Mouse (Mus musculus) neutrophil, adult 5-6 weeks (primary cell): ENCODE measurements around the gene Il17d. TPM values are rescaled to one million over a fixed set of nuclear protein-coding genes. Genes with fewer than 3 reads are reported as not detected.

ENCODE experiments used
- ATAC-seq: fragments of 151-379, 151-347 bp; 2 replicates; pipeline ENCODE4 v1.8.0; 2017; ENCODE audit warnings: mild to moderate bottlenecking, moderate TSS enrichment; ENCODE audit not compliant: insufficient number of reproducible peaks, poor library complexity, low FRiP score, severe bottlenecking; ENCODE audit errors: extremely low read depth
- total RNA-seq: library from RNA; stranded (forward); fragments of 200-1000 nt; gene quantifications from 2 replicates; pipeline ENCODE4 v1.2.3, GENCODE M21; 2017

The Il17d gene
- total RNA-seq: not detected in 2 replicates

DNA sequence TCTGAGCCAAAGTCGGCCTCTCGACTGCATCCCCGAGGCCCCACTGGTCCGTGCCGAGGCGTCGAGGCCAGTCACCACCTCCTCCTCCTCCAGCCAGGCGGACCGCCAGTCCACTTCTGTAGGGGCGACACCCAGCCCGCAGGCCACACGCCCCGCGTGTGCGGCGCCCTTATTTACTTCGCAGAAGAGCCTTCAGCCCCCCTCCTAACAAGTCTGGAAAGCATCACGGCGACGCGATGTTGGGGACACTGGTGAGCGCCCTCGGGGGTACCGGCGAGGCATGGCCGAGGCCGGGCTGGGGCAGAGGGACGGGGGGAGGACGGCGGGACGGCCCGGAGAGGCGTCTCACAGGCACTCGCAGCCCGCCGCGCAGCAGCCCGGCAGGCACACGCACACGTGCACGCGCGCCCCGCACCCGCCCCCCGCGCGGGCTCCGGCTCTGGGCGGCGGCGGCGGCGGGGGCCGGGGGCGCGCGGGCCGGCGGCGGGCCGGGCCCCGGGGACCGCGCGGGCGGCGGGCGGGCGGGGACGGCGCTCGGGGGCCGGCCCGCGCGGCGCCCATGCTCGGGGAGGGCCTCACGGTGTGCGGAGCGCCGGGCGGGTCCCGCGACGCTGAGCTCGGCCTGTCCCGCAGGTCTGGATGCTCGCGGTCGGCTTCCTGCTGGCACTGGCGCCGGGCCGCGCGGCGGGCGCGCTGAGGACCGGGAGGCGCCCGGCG is at the start of gene Il17d:
Il17d (plus strand) TSS at position 107 of the 717 bp plus-strand sequence.
- no peak for ATAC-seq

DNA sequence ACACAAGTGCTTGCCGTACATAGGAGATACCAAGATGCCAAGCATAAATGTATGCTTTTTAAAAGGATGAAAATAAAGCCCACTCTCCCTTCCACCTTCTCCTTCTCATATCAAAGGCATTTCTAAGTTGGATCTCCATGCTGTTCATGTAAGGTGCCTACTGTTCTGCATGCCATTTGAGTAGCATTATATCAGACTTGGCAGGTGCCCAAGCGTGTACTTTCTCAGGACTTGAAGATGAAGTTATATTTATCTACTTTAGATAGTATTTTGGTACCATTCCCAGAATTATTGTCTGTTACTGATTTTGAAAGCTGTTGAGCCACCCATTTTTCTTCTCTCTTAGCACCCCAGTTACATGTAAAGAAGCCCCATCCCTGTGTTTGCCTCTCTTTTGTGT is 49.5 kb upstream of the Il17d start:
- ATAC-seq: no peak

DNA sequence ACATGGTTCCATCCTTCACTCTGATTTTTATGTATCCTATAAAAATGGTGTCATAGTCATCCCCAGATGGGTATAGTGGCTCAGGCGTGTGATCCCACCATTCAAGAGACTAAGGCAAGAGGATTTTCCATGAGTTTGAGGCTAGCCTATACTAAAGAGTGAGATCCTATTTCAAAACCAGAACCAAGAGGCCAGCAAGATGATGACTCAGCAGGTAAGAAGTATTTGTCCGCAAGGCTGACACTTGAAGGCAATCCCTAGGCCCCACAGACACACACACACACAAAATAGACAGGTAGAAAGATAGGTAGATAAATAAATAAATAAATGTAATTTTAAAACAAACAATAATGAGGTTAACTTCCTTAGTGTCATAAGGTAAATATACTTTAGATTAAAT is 42.3 kb upstream of the Il17d start:
- ATAC-seq: no peak

DNA sequence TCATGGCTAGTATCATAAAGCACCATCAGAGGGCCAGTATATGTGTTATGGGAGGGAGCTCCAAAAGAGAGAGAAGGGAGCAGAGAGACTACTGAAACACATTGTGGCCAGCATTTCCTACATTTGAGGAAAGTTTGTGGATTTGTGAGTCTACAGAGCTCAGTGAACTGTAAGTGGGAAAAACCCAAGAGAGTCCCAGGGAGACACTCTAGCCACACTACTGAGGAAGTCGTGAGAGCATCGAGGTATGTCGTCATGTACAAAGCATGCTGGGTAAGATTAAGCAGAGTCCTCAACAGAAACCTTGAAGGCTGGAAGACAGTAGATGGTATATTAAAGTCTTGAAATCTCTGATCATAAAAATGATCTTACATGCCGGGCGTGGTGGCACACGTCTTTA is 40.4 kb upstream of the Il17d start:
- ATAC-seq: no peak

DNA sequence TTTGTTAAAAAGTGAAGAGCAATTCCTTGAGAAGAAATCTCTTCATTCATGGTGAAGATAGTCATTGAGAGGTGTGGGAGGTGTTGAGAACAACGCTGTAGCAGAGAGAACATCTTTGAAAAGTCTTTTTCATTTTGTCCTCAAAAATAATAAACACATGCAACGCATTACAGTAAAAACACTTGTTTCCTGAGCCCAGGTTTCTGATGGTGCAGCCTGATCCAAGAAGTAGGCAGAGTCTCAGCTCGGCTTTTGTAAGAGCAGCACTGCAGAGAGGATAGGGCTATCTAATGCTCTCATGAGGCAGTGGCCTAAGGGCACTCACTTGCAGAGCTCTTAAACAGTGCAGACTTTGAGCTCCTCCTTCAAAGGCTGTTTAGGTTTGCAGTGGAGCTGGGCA is 34.9 kb upstream of the Il17d start:
- ATAC-seq: no peak

DNA sequence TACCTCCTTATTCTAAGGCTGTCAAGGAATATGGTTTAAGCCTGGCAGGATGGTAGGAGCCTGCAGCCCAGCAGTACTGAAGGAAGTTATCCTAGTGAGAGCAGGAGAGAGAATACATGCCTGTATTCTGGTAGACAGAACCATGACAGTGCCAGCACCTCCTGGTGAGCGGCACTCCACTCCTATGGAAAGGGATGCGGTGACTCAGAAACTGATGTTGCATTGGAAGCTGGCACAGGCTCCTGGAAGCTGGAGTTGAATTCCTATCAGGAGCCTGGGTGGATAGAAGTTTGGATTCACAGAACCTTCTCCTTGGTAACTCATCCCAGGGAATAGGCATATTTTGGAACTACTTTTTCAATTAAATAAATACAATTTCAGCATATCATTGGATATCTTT is 30.7 kb upstream of the Il17d start:
- ATAC-seq: no peak

DNA sequence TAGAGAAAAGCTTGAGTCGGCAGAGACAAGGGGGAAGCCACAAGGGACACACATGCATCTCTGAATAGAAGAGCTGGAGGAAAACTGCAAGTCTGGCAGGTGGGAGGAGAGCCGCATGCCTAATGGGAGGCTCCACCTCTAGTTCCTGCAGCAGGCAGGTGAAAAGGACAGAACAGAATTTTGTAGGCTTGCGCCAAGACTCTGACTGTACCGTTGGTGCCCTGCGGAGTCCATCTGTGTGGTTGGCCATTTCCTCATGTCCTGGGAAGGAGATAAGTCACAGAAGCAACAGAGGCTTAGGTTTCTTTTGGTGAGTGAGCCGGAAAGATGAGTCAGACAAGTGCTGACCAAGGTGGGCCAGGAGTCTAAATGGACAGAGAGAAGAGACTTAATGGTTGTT is 20.8 kb upstream of the Il17d start:
- ATAC-seq: no peak

DNA sequence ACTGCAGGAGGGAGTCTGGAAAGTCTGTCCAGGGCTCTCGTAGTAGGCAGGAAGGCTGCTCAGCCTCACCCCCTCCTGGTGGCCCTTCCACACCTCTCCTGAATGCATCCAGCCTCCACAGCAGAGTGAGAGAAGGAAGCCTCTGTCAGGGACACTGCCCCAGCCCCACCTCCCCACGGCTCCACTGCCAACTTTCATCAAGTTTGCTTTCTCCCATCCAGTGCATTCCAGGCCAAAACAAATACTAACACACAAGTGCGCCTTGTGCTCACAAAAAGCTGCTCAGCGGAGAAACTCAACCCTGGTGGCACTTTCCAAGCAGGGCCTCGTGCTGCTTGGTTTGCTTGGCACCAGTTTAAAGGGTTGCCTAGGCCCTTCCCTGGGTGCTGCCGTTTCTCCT is 15.0 kb upstream of the Il17d start:
- no peak for ATAC-seq

DNA sequence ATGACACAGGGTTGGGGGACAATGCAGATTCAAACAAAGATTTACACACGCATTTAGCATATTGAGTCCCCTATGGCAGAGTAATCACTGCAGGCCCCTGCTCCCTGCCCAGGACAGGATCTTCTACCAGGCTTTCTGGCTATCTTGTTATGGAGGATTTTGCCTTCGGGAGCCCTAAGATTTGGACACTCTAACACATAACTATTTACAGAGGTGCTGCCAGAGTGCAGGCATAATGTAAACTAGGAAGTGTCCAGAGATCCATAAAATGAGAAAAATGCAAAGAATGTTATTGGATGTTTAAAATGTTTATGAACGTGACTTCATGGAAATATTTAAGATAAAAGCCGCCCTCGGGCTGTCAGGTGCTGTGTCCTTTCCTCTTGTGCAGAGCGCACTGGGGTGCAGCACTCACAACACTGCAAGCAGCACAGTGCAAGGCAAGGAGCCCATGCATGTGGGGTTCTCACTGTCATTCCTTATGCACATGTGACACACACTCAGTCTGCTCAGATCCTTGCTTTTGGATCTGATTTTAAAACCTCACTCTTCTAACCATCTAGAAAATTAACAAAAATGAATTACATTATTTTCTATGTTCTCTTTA is 9.3 kb upstream of the Il17d start:
- no peak for ATAC-seq

DNA sequence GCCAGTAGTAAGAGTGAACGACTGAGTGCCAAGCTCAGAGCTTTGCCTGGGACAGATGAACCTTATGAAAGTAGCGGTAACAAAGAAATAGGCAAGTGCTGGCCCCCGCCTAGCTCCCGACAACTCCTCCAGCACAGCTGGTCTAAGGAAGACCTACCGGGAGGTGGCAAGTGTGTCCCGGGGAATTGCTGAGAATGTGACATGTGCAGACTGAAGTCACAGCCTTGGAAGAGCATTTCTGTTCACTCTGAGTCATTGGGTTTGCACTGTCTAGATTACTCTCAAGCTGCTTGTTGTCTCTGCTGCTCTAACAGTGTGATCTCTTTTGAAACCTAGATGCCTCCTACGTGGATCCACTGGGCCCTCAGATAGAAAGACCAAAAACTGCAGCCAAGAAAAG is 7.6 kb upstream of the Il17d start:
- no peak for ATAC-seq

DNA sequence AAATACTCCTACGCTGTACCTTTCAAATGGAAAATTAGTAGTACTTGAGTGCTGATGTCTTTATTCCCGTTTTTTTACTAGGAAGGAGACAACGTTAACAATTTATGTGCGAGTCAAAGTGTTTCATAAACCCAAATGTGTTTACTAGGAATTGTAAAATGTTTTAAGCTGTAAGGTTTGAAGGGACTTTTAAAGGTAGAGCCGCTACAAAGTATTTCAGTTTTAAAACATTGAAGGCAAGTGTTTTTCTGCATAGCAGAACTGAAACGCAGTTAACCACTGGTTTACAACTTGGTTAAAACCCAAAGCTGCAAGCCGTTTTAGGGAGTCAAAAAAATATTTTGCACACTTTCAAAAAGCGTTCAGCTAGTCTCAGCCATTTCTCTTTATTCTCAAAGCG is 815 bp upstream of the Il17d start:
- no peak for ATAC-seq

DNA sequence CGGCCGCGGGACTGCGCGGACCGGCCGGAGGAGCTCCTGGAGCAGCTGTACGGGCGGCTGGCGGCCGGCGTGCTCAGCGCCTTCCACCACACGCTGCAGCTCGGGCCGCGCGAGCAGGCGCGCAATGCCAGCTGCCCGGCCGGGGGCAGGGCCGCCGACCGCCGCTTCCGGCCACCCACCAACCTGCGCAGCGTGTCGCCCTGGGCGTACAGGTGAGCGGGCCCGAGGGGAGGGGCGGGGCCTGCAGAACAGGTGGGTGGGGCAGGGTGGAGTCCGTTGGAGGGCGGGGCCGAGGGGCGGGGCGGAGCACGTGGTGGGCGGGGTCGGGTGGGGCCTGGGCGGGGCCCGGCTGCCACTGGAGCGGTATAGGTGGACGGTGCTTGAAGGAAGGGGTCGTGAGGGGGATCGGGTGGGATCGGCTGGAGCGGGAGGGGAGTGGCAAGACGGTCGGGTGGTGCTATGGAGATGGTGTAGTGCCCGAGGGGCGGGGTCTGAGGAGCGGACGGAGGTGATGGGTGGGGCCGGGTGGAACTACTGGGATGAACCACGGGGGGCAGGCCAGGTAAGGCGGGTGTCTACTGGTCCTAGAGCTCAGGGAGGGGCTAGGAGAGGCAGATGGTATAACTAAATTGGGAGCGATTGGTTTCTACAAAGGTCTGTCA is 942 bp downstream of the Il17d start:
- ATAC-seq: peak; percentile 11; the same call in 1 of the 2 replicates

DNA sequence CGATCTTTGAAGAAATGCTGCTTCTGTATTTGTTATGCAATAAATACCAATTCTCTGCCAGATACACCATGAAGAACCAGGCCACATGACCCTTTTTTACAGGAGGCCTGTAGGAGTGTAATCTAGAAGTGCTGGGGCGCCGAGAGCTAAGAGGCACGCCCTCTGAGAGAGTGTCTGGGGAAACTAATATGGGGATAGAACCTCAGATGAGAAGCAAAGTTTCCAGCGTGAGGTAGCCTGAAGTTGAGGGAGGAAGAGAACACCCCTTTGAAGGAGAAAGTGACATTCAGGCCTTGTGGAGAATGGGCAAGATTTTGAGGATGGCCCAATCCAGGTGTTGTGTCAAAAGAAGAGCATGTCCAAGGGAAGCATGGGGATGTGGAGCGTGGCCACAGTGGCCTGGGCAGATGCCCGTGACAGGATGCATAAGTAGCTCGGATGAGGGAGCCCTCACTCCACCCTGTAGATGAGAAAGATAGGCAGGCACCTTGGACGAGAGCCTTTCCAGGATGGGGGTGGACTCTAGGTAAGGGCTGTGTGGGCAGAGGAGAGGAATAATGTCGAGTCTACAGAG is 1.6 kb downstream of the Il17d start:
- no peak for ATAC-seq

DNA sequence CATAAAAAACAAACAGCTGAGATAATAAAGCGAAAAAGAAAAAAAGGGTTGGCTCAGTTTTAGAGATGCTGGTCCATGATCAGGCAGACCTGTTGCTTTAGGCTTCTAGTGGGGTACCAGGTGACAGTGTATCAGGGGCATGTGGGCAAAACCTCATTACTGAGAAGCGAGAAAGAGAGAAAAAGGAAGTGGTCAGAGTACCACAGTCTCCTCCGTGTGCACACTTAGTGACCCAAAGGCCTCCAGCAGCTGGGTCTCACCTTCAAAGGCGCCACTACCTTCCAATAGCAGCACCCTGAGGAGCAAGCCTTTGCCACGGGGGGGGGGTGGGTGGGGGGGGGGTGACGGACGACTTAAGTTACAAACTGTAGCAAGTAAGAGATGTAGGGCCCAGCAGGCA is 2.5 kb downstream of the Il17d start:
- no peak for ATAC-seq

DNA sequence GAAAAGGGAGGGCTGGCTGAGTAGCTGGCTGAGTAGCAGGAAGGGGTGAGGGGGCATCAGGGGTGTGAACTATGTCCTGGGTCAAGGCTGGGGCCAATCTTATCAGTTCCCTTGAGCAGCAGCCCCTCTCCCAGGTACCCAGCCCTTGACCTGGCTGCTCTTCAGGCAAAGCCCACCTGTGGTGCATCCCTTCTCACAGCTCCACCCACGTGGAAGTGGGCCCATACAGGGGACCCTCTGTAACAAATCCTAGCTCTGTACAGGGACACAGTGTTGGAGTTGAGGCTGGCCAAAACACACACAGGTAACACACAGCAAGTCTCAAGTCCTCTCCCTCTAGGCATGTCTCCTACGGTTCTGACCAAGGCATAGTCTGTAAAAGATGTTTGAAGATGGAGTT is 3.0 kb downstream of the Il17d start:
- no peak for ATAC-seq

DNA sequence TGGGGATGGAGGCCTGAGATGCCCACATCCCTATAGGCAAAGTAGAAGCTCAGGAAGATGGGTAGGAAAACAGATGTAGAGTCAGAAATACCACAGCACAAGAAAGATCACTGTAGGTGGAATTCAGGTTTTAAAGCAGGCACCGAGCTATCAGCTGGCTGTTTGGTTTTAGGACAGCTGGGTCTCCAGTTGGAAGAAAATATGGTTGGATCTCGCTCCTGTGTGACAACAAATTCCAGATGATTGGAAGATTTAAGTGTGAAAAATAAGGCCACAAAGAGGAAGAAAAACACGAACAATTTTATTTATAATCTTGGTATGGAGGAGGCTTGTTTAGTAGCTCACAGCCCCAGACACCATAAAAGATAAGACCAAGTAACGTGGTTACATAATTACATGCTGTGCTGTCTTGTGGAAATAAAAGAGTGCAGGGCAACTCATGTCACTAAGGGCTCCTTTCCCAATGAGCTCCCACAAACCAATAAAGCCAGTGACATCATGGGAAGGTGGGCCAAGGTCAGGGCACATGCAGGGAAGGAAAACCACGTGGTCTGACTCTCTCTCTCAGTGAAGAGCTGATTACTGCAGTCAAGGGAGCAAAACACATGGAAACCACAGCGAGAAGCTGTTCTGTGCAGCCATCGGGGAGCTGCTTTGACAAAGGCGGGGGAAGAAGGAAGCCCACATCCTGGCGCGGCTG is 4.7 kb downstream of the Il17d start:
- ATAC-seq: no peak

DNA sequence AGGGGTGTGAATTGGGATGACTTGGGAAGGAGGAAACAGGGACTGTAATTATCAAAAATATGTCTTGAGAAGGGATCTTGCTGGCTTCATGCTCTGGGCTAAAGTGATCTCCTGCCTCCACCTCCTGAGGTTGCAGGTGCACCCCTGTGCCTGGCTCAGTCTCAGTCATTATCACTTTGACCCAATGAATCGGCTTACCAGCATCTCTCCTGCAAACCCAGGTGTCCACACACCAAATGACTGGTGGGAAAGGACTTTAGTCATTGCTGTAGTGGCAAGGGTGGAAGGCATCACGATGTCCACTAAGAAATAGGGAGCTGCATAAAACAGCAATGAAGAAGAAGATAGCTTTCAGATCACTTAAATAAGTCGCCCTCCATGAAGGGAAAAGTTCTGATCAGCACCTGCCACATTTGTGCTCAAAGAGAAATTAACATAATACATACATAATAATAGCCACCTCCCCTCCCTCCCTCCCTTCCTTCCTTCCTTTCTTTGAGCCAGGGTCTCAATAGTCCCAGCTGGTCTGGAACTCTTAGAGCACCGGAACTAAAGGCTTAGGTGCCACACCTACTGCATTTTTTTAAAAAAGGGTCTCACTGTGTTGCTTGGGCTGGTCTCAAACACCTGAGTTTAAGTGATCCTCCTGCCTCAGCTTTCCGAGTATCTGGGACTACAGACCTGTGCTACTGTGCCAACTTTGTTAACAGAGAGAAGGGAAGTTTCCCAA is 5.4 kb downstream of the Il17d start:
- ATAC-seq: no peak

DNA sequence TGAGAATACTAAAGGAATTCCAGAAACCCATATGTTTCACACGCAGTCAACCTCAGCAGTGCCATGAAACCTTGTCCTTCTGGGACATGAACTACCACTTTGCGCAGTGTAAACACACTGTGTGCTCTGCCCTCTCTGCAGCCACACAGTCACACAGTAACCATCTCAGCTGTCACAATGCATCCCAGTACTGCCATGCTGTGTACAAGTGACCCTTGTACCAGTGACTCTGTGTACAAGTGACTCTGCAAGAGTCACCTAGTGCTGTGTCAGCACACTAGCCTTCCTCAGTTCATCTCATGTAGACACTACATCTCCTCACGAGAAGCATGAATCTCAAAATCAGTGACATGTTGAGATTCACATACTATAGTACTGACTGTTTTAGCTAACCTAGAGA is 8.0 kb downstream of the Il17d start:
- ATAC-seq: no peak

DNA sequence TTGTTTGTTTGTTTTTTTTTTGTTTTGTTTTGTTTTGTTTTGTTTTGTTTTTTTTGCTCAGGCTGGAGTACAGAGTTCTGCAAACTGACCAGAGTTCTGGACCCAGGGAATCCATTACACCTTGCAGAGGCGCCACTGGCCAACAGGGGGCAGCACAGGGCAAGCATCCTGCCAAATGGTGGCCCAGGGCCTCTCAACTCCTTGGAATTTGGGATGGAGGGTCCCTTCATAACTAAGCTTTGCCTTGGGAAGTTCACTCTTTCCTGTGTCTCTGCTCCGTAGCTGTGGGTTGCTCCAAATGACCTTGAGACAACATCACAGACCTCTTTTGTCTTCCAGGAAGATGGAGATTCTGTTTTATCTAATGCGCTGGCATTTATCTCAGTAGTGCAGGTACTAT is 8.6 kb downstream of the Il17d start:
- no peak for ATAC-seq
